Mouse (Mus musculus): Measurements from ENCODE around the gene Hist1h4d. TPM values are rescaled to one million over a fixed set of nuclear protein-coding genes. Genes with fewer than 3 reads are reported as not detected.
A peak's percentile ranks its signal among the peaks of the same experiment; 100 is the strongest.
"Not testable (repeated sequence)": the region's sequence is repeated elsewhere in the genome, so short reads cannot be mapped to it uniquely, and the experiment has no call there.

Hist1h4d gene
- total RNA-seq (2021): 100 to 1,000 TPM; 128 to 149 TPM
- long read RNA-seq, experiment 1: 0 reads
- long read RNA-seq, experiment 2: 0 reads

GRCm38 (mm10) chr13:23581408-23582218 is at the start of gene Hist1h4d:
Gene Hist1h4d, plus strand, starts transcription at chr13:23581598.
- DNase-seq (ENCODE audit: low spot score in 2 of 2): peak; percentile 97 to 99

GRCm38 (mm10) chr13:23532262-23533075 is 48.9 kb upstream of the Hist1h4d start:
- DNase-seq (ENCODE audit: low spot score in 2 of 2): no peak

GRCm38 (mm10) chr13:23533560-23534367 is 47.6 kb upstream of the Hist1h4d start, which contains the start of gene Hist1h2af:
Gene Hist1h2af, plus strand, starts transcription at chr13:23533906.
- DNase-seq (ENCODE audit: low spot score in 2 of 2): peak in 1 of 2 experiments; percentile 88

- peak in 1 of 2 experiments; percentile 56 for DNase-seq (ENCODE audit: low spot score in 2 of 2)
These were observed 46.8 kb upstream of the Hist1h4d start for GRCm38 (mm10) chr13:23534368-23535131.

GRCm38 (mm10) chr13:23535137-23536075 is 46.0 kb upstream of the Hist1h4d start, which contains the start of gene Hist1h3g:
Gene Hist1h3g, plus strand, starts transcription at chr13:23535422.
- DNase-seq (ENCODE audit: low spot score in 2 of 2): peak; percentile 87 to 96

GRCm38 (mm10) chr13:23536076-23536822 is 45.1 kb upstream of the Hist1h4d start:
- no peak for DNase-seq (ENCODE audit: low spot score in 2 of 2)

GRCm38 (mm10) chr13:23537006-23537710 is 44.2 kb upstream of the Hist1h4d start:
- no peak for DNase-seq (ENCODE audit: low spot score in 2 of 2)

- no peak for DNase-seq (ENCODE audit: low spot score in 2 of 2)
These were observed 43.1 kb upstream of the Hist1h4d start for GRCm38 (mm10) chr13:23538249-23538648.

- DNase-seq (ENCODE audit: low spot score in 2 of 2): not testable (repeated sequence)
These were observed 41.6 kb upstream of the Hist1h4d start for GRCm38 (mm10) chr13:23539821-23540220.

- DNase-seq (ENCODE audit: low spot score in 2 of 2): no peak
These were observed 39.9 kb upstream of the Hist1h4d start for GRCm38 (mm10) chr13:23541497-23541896.

- DNase-seq (ENCODE audit: low spot score in 2 of 2): not testable (repeated sequence)
These were observed 39.0 kb upstream of the Hist1h4d start for GRCm38 (mm10) chr13:23542225-23542980.

- DNase-seq (ENCODE audit: low spot score in 2 of 2): peak; percentile 55 to 92
These were observed 38.3 kb upstream of the Hist1h4d start, which contains the start of gene Hist1h2bh for GRCm38 (mm10) chr13:23542999-23543607. Gene Hist1h2bh, minus strand, starts transcription at chr13:23543392.

- DNase-seq (ENCODE audit: low spot score in 2 of 2): peak; percentile 77 to 95
These were observed 37.2 kb upstream of the Hist1h4d start, which contains the start of gene Hist1h3f for GRCm38 (mm10) chr13:23543965-23544786. Gene Hist1h3f, plus strand, starts transcription at chr13:23544052.

GRCm38 (mm10) chr13:23544787-23545120 is 36.6 kb upstream of the Hist1h4d start:
- not testable (repeated sequence) for DNase-seq (ENCODE audit: low spot score in 2 of 2)

GRCm38 (mm10) chr13:23546694-23547093 is 34.7 kb upstream of the Hist1h4d start:
- DNase-seq (ENCODE audit: low spot score in 2 of 2): no peak
